Mouse (Mus musculus) limb, embryonic 15.5 days (tissue): ENCODE measurements around the gene Slc25a11. TPM values are rescaled to one million over a fixed set of nuclear protein-coding genes. Genes with fewer than 3 reads are reported as not detected.
A peak's percentile ranks its signal among the peaks of the same experiment; 100 is the strongest.

Experiments used
- ATAC-seq: fragments of 200-750 bp; cut with Nextera tagmentation; 2 replicates; pipeline ENCODE4 v1.8.0; 2017; ENCODE audit warnings: low read depth, moderate TSS enrichment; ENCODE audit not compliant: insufficient number of reproducible peaks, low FRiP score, low TSS enrichment
- H3K27ac ChIP-seq: fragments of 300-500 bp; sonication (generic); 2 replicates; pipeline ENCODE4 v1.5.1; 2015; ENCODE audit warnings: moderate library complexity, mild to moderate bottlenecking, inconsistent platforms
- H3K27me3 ChIP-seq: fragments of 300-500 bp; sonication (generic); 2 replicates; pipeline ENCODE4 v1.6.1; 2015; ENCODE audit warnings: inconsistent platforms
- H3K36me3 ChIP-seq: fragments of 300-500 bp; sonication (generic); 2 replicates; pipeline ENCODE4 v1.6.1; 2015; ENCODE audit warnings: inconsistent platforms
- H3K4me1 ChIP-seq: fragments of 300-500 bp; sonication (generic); 2 replicates; pipeline ENCODE4 v1.6.1; 2015; ENCODE audit warnings: inconsistent platforms
- H3K4me2 ChIP-seq: fragments of 300-500 bp; sonication (generic); 2 replicates; pipeline ENCODE4 v1.6.1; 2015; ENCODE audit warnings: mild to moderate bottlenecking, inconsistent platforms
- H3K4me3 ChIP-seq: fragments of 300-500 bp; sonication (generic); 2 replicates; pipeline ENCODE4 v1.5.1; 2015; ENCODE audit warnings: mild to moderate bottlenecking, inconsistent platforms
- H3K9ac ChIP-seq: fragments of 300-500 bp; sonication (generic); 2 replicates; pipeline ENCODE4 v1.6.1; 2015; ENCODE audit warnings: inconsistent platforms
- H3K9me3 ChIP-seq: fragments of 300-500 bp; sonication (generic); 2 replicates; pipeline ENCODE4 v1.6.1; 2016; ENCODE audit warnings: inconsistent platforms
- WGBS: fragments of 180-500 bp; shearing (Covaris S2); methylation state at CpG from one replicate; pipeline ENCODE4 v1.1.7; 2015; 5-methylcytosine and 5-hydroxymethylcytosine counted together
- polyA plus RNA-seq: library from polyadenylated mRNA; unstranded; fragments of >200 nt; fragmentation: Nextera tagmentation; extraction: Ambion mirVana; gene quantifications from 2 replicates; pipeline ENCODE4 v1.2.1, GENCODE M21; 2015

The Slc25a11 gene
- polyA plus RNA-seq, 1 experiment from 2014 or later = 165 TPM

DNA sequence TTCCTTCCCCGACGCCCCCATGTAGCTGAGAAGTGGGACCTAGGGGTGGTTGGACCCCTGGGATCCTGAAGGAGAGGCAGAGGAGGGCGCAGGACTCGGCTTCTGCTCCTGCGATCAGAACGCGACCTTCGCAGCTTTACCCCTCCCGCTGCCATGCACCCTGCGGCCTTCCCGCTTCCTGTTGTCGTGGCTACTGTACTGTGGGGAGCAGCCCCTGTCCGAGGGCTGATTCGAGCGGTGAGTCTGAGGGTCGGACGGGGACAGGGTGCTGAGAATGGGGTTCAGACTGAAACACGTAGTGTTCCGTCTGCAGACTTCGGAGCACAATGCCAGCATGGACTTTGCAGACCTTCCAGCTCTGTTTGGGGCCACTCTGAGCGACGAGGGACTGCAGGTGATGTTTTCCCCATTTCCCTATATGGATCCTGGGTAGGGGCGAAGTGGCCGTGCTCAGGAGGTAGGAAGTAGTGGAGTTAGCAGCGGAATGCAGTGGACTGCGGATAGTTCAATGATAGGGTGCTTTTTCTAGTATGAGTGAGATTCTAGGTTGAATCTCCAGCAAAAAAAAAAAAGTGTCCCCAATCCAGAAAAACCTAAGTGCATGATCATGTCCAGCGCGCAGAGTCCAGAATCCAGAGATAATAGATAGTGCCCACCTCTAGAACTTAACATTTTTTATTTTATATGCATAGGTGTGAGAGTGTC is 589 bp upstream of the Slc25a11 start:
- Histone ChIP-seq H3K4me2 (peak overlapping the region; percentile 95), H3K9me3 (no peaks in the 10 kb centered on the region), H3K27me3 (no peaks in the 10 kb centered on the region), H3K4me1 (peaks cover 61% of the 10 kb centered on the region), H3K36me3 (peaks cover 74% of the 10 kb centered on the region), H3K9ac (peak overlapping the region; percentile 85), H3K27ac (peak overlapping the region; percentile 98), H3K4me3 (peak overlapping the region; percentile 75)
- ATAC-seq = no peak
- WGBS = 3% methylated on average over 28 of the region's 28 CpGs

DNA sequence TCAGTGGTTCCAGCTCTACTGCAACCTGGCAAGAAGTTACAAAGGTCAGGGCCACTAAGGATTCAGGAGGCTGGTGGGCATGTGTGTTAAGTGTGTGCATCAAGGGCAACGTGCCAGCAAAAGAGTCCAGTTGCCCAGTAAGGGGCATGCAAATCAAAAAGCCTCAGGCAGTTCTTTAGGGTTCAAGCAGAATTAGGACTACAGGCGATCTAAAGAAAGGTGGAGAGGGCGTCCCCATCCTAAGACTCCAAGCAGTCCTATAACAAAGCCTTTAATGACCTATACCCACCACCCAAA is 1.1 kb downstream of the Slc25a11 start:
- Histone ChIP-seq H3K36me3 (peaks cover 61% of the 10 kb centered on the region), H3K4me1 (peaks cover 45% of the 10 kb centered on the region), H3K4me2 (peak overlapping the region; percentile 74), H3K27ac (peak overlapping the region; percentile 93), H3K9ac (peak overlapping the region; percentile 91), H3K4me3 (peak overlapping the region; percentile 75), H3K9me3 (no peaks in the 10 kb centered on the region), H3K27me3 (no peaks in the 10 kb centered on the region)
- no peak for ATAC-seq
- WGBS = 19% methylated on average over 3 of the region's 3 CpGs

- Histone ChIP-seq H3K4me2 (peak overlapping the region; percentile 74), H3K27ac (no peak overlapping the region), H3K9me3 (no peaks in the 10 kb centered on the region), H3K4me3 (peak overlapping the region; percentile 75), H3K36me3 (peaks cover 56% of the 10 kb centered on the region), H3K4me1 (peaks cover 40% of the 10 kb centered on the region), H3K9ac (peak overlapping the region; percentile 91), H3K27me3 (no peaks in the 10 kb centered on the region)
- WGBS = 85% methylated on average over 12 of the region's 12 CpGs
- ATAC-seq = no peak
Observed at GRCm38 (mm10) chr11:70645461-70646258, 1.6 kb downstream of the Slc25a11 start.

- H3K9me3 ChIP-seq = no peaks in the 10 kb centered on the region
- H3K9ac ChIP-seq = no peak overlapping the region
- no peak overlapping the region for H3K4me3 ChIP-seq
- no peaks in the 10 kb centered on the region for H3K27me3 ChIP-seq
- H3K4me1 ChIP-seq = peaks cover 34% of the 10 kb centered on the region
- H3K4me2 ChIP-seq = no peak overlapping the region
- no peak for ATAC-seq
- H3K36me3 ChIP-seq = peaks cover 46% of the 10 kb centered on the region
- no peak overlapping the region for H3K27ac ChIP-seq
- WGBS = 94% methylated on average over 8 of the region's 8 CpGs
Observed at GRCm38 (mm10) chr11:70644564-70645103, 2.6 kb downstream of the Slc25a11 start.

- H3K9me3 ChIP-seq = no peaks in the 10 kb centered on the region
- WGBS = 93% methylated on average over 6 of the region's 6 CpGs
- no peak overlapping the region for H3K4me2 ChIP-seq
- H3K4me1 ChIP-seq = peaks cover 18% of the 10 kb centered on the region
- H3K27me3 ChIP-seq = no peaks in the 10 kb centered on the region
- H3K36me3 ChIP-seq = peaks cover 32% of the 10 kb centered on the region
- no peak for ATAC-seq
- no peak overlapping the region for H3K9ac ChIP-seq
- no peak overlapping the region for H3K27ac ChIP-seq
- no peak overlapping the region for H3K4me3 ChIP-seq
Observed at GRCm38 (mm10) chr11:70643051-70643450, 4.2 kb downstream of the Slc25a11 start.

DNA sequence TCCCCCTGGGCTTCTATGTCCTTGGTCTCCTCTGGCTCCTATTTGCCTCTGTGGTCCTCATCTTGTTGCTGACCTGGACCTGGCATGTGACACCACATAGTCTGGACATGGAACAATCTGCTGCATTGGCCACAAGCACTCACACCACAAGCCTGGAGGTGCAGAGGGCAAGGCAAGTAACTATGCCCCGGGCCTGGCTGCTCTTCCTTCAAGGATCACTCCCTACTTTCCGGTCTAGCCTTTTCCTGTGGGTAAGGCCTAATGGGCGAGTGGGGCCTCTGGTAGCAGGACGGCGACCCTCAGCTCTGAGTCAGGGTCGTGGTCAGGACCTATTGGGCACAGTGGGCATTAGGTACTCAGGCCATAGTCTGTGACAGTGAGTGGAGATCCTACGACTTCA is 6.0 kb downstream of the Slc25a11 start:
- WGBS = 71% methylated on average over 7 of the region's 7 CpGs
- no peak overlapping the region for H3K9ac ChIP-seq
- no peak overlapping the region for H3K4me3 ChIP-seq
- no peak overlapping the region for H3K27ac ChIP-seq
- no peak overlapping the region for H3K4me2 ChIP-seq
- H3K4me1 ChIP-seq = peaks cover 11% of the 10 kb centered on the region
- no peaks in the 10 kb centered on the region for H3K27me3 ChIP-seq
- peaks cover 32% of the 10 kb centered on the region for H3K36me3 ChIP-seq
- H3K9me3 ChIP-seq = no peaks in the 10 kb centered on the region
- ATAC-seq = no peak

GRCm38 (mm10) chr11:70639976-70640375 is 7.3 kb downstream of the Slc25a11 start:
- Histone ChIP-seq H3K36me3 (peaks cover 23% of the 10 kb centered on the region), H3K4me3 (no peak overlapping the region), H3K27me3 (no peaks in the 10 kb centered on the region), H3K9me3 (no peaks in the 10 kb centered on the region), H3K4me2 (no peak overlapping the region), H3K9ac (no peak overlapping the region), H3K4me1 (no peaks in the 10 kb centered on the region), H3K27ac (no peak overlapping the region)
- 82% methylated on average over 8 of the region's 8 CpGs for whole genome bisulfite sequencing
- ATAC-seq = no peak

- Histone ChIP-seq H3K9ac (no peak within 1 kb of the TSS), H3K27ac (no peak within 1 kb of the TSS), H3K9me3 (no peaks in the 10 kb centered on the region), H3K27me3 (no peaks in the 10 kb centered on the region), H3K36me3 (peaks cover 11% of the 10 kb centered on the region), H3K4me3 (no peak within 1 kb of the TSS), H3K4me2 (no peak within 1 kb of the TSS), H3K4me1 (no peaks in the 10 kb centered on the region)
- no peak for ATAC-seq
- WGBS = 48% methylated on average over 5 of the region's 5 CpGs
Observed at GRCm38 (mm10) chr11:70638714-70639278, 8.5 kb downstream of the Slc25a11 start, which contains the start of gene Gp1ba. Gene Gp1ba (plus strand): TSS chr11:70639122.

- ATAC-seq = no peak
- no peaks in the 10 kb centered on the region for H3K4me1 ChIP-seq
- no peak overlapping the region for H3K4me2 ChIP-seq
- no peak overlapping the region for H3K4me3 ChIP-seq
- 84% methylated on average over 1 of the region's 1 CpGs for WGBS
- no peaks in the 10 kb centered on the region for H3K9me3 ChIP-seq
- H3K27ac ChIP-seq = no peak overlapping the region
- no peaks in the 10 kb centered on the region for H3K27me3 ChIP-seq
- peaks cover 6% of the 10 kb centered on the region for H3K36me3 ChIP-seq
- no peak overlapping the region for H3K9ac ChIP-seq
Observed at GRCm38 (mm10) chr11:70638293-70638692, 9.0 kb downstream of the Slc25a11 start.

- Histone ChIP-seq H3K27me3 (no peaks in the 10 kb centered on the region), H3K9me3 (no peaks in the 10 kb centered on the region), H3K4me3 (no peak overlapping the region), H3K27ac (no peak overlapping the region), H3K4me2 (no peak overlapping the region), H3K36me3 (peaks cover under 1% of the 10 kb centered on the region; the same call in 1 of the 2 replicates), H3K4me1 (no peaks in the 10 kb centered on the region), H3K9ac (no peak overlapping the region)
- 96% methylated on average over 1 of the region's 1 CpGs for WGBS
- ATAC-seq = no peak
Observed at GRCm38 (mm10) chr11:70637764-70638163, 9.5 kb downstream of the Slc25a11 start.

- WGBS = 78% methylated on average over 4 of the region's 4 CpGs
- no peak overlapping the region for H3K4me2 ChIP-seq
- no peaks in the 10 kb centered on the region for H3K27me3 ChIP-seq
- H3K27ac ChIP-seq = no peak overlapping the region
- no peaks in the 10 kb centered on the region for H3K36me3 ChIP-seq
- H3K9me3 ChIP-seq = no peaks in the 10 kb centered on the region
- no peak overlapping the region for H3K9ac ChIP-seq
- ATAC-seq = no peak
- no peak overlapping the region for H3K4me3 ChIP-seq
- H3K4me1 ChIP-seq = no peaks in the 10 kb centered on the region
Observed at GRCm38 (mm10) chr11:70635601-70636000, 11.7 kb downstream of the Slc25a11 start.

- Histone ChIP-seq H3K9ac (no peak overlapping the region), H3K27me3 (no peaks in the 10 kb centered on the region), H3K9me3 (no peaks in the 10 kb centered on the region), H3K36me3 (no peaks in the 10 kb centered on the region), H3K27ac (no peak overlapping the region), H3K4me2 (no peak overlapping the region), H3K4me1 (no peaks in the 10 kb centered on the region), H3K4me3 (no peak overlapping the region)
- ATAC-seq = no peak
- 69% methylated on average over 7 of the region's 7 CpGs for WGBS
Observed at GRCm38 (mm10) chr11:70630129-70630528, 17.1 kb downstream of the Slc25a11 start.
